Mouse (Mus musculus) liver, adult 2 months (tissue): ENCODE results near the gene Arhgap17.

ENCODE experiments used
- CTCF ChIP-seq: fragments of 200-500 bp; IDR thresholded peaks from 2 replicates; pipeline ENCODE4 v1.5.1; 2011; ENCODE audit warnings: low read depth, low read length, control low read depth
- POLR2A ChIP-seq: fragments of 200-500 bp; IDR thresholded peaks from 2 replicates; pipeline ENCODE4 v1.6.1; 2011; ENCODE audit warnings: low read length, control low read depth; ENCODE audit not compliant: insufficient read depth; ENCODE audit errors: extremely low read depth

DNA sequence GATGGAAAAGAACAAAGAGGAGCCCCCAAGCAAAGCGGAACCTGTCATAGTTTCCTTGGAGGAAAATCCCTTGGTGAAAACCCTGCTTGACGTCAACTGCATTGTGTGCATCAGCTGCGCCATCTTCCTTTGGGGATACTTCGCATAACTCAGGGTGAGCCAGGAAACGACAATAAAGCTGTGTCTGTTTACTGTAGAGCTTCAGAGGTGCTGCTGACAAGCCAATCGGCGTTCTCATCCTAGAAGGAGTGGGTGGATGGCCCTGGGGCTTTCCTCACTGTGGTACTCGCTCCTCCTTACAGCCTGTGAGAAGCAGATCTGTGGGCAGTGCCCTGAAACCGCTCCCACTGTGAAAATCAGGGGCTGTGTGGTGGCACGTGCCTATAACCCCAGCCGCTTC lies 96.7 kb downstream of the Arhgap17 start:
- TF ChIP-seq CTCF = no peak
- no peak for TF ChIP-seq POLR2A
